ENCODE assay signal across 27 mouse cellular contexts in the genomic region with DNA sequence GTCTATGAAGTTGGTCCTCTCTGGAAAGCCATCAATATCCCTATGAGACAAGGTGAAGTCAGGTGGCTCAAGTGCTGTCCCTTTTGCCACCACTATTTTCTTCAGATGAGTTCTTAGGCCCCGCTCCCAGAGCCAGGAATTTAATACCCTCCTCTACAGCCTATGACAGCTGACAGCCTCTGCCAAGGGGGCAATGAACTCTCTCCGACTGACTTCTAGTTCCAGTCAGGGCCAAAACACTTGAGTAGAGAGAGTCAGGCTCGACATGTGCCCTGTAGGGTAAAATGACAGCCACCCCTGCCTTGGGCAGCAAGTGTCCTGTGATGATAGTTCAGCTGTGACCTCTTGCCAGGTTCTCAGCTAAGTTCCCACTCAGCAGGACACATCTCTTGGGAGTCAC. TPM values are rescaled to one million over a fixed set of nuclear protein-coding genes. Genes with fewer than 3 reads are reported as not detected.
DNase-seq lines count a peak whose midpoint lies in the region; ATAC-seq and TF ChIP-seq lines count a peak whose summit lies in the region.
"Had no signal": no experiment of that assay in that cellular context is flagged by ENCODE, and none has a peak within 500 bp of the region (broad histone marks: within the 10 kb centered on the region; RNA-seq: fewer than 3 reads in every experiment).

No protein-coding gene starts in this region.

- no peak overlapping the region for H3K4me3 ChIP-seq in liver, adult 2 months (ENCODE audit: insufficient read depth, low read depth, low read length)
- no peak overlapping the region for H3K4me3 ChIP-seq in liver, embryonic 11.5 days (ENCODE audit: low read depth, low read length)
- H3K4me3 ChIP-seq in bone marrow, adult 2 months (replicated peaks; ENCODE audit: control insufficient read depth, low read depth, low read length), result no peak overlapping the region
- H3K4me3 ChIP-seq: embryonic facial prominence, embryonic 12.5 days; forebrain, embryonic 10.5 days; forebrain, embryonic 15.5 days; heart, embryonic 13.5 days; hindbrain, embryonic 13.5 days; midbrain, embryonic 13.5 days; neural tube, embryonic 13.5 days had no signal

- no peaks in the 10 kb centered on the region for H3K4me1 ChIP-seq in liver, adult 2 months (ENCODE audit: control insufficient read depth, insufficient read depth, low read length)
- no peaks in the 10 kb centered on the region for H3K4me1 ChIP-seq in liver, embryonic 11.5 days (replicated peaks; ENCODE audit: control insufficient read depth, insufficient read depth, low read length)
- H3K4me1 ChIP-seq in bone marrow, adult 2 months (ENCODE audit: control insufficient read depth, insufficient read depth, low read length), result peaks cover 5% of the 10 kb centered on the region; the same call in 1 of the 2 replicates
- H3K4me1 ChIP-seq: embryonic facial prominence, embryonic 12.5 days; forebrain, embryonic 10.5 days; forebrain, embryonic 15.5 days; hindbrain, embryonic 13.5 days; midbrain, embryonic 13.5 days; neural tube, embryonic 13.5 days had no signal

- ATAC-seq in liver, embryonic 11.5 days (replicated peaks; ENCODE audit: low FRiP score), result no peak
- ATAC-seq: forebrain, embryonic 15.5 days; midbrain, embryonic 13.5 days had no signal

- DNase-seq in heart, adult 11 months, result peak; percentile 89
- no peak for DNase-seq in heart, postnatal 36 days
- DNase-seq in liver, adult 2 months (ENCODE audit: extremely low read depth, low read depth, low spot score), result peak; percentile 7
- no peak for DNase-seq in liver, embryonic 11.5 days (ENCODE audit: low spot score)
- DNase-seq in gastrocnemius, postnatal 14 days, result peak; percentile 33
- no peak for DNase-seq in right cerebral cortex, postnatal 14 days
- DNase-seq in ovary, postnatal 36 days (ENCODE audit: low spot score), result no peak
- DNase-seq: adrenal gland, adult 8-10 months; B cell, adult 2 months; cerebellum, adult 11 months; cerebellum, adult 9-10 months; cerebellum, postnatal 36 days; heart, postnatal 14 days; kidney, adult 11 months; kidney, postnatal 14 days; liver; lung, postnatal 10 days; thymus, postnatal 14 days had no signal

- no peaks in the 10 kb centered on the region for H3K27me3 ChIP-seq in liver, adult 2 months (ENCODE audit: control insufficient read depth, insufficient read depth, low read length)
- H3K27me3 ChIP-seq in liver, embryonic 11.5 days (replicated peaks; ENCODE audit: control insufficient read depth, insufficient read depth, low read length), result no peaks in the 10 kb centered on the region
- H3K27me3 ChIP-seq: embryonic facial prominence, embryonic 12.5 days; forebrain, embryonic 15.5 days; heart, embryonic 13.5 days; hindbrain, embryonic 13.5 days; midbrain, embryonic 13.5 days; neural tube, embryonic 13.5 days had no signal

- H3K36me3 ChIP-seq in liver, adult 2 months (ENCODE audit: control insufficient read depth, insufficient read depth, low read length), result no peaks in the 10 kb centered on the region
- H3K36me3 ChIP-seq in liver, embryonic 11.5 days (ENCODE audit: control insufficient read depth, insufficient read depth, low read length), result no peaks in the 10 kb centered on the region
- H3K36me3 ChIP-seq: embryonic facial prominence, embryonic 12.5 days; forebrain, embryonic 10.5 days; forebrain, embryonic 15.5 days; heart, embryonic 13.5 days; hindbrain, embryonic 13.5 days; midbrain, embryonic 13.5 days; neural tube, embryonic 13.5 days had no signal

- no peaks in the 10 kb centered on the region for H3K79me2 ChIP-seq in liver, adult 2 months (ENCODE audit: control insufficient read depth, insufficient read depth, low read length)

- H3K9ac ChIP-seq in liver, adult 2 months (ENCODE audit: low read depth, low read length), result no peak overlapping the region
- no peak overlapping the region for H3K9ac ChIP-seq in liver, embryonic 11.5 days (ENCODE audit: low read depth, low read length)
- H3K9ac ChIP-seq: embryonic facial prominence, embryonic 12.5 days; forebrain, embryonic 15.5 days; heart, embryonic 13.5 days; hindbrain, embryonic 13.5 days; midbrain, embryonic 13.5 days; neural tube, embryonic 13.5 days had no signal

- TF ChIP-seq POLR2A in liver, adult 2 months (IDR thresholded peaks at IDR 0.05; ENCODE audit: extremely low read depth, insufficient read depth, low read length), result no peak
- no peak for TF ChIP-seq POLR2A in bone marrow, adult 2 months (IDR thresholded peaks at IDR 0.05; ENCODE audit: borderline replicate concordance, control insufficient read depth, low read depth, low read length)

- no peak overlapping the region for H3K4me2 ChIP-seq in liver, embryonic 11.5 days
- H3K4me2 ChIP-seq: embryonic facial prominence, embryonic 12.5 days; forebrain, embryonic 15.5 days; heart, embryonic 13.5 days; hindbrain, embryonic 13.5 days; midbrain, embryonic 13.5 days; neural tube, embryonic 13.5 days had no signal

- H3K27ac ChIP-seq in liver, adult 2 months (replicated peaks; ENCODE audit: insufficient read depth, low read depth, low read length), result no peak overlapping the region
- H3K27ac ChIP-seq in liver, embryonic 11.5 days (ENCODE audit: low read depth, low read length), result no peak overlapping the region
- 0 out of 2 replicates have a peak overlapping the region, but pooled peaks have one; percentile 4 for H3K27ac ChIP-seq in bone marrow, adult 2 months (ENCODE audit: control insufficient read depth, insufficient read depth, low read depth, low read length, poor library complexity)
- H3K27ac ChIP-seq: embryonic facial prominence, embryonic 12.5 days; forebrain, embryonic 10.5 days; forebrain, embryonic 15.5 days; heart, embryonic 13.5 days; hindbrain, embryonic 13.5 days; macrophage; midbrain, embryonic 13.5 days; neural tube, embryonic 13.5 days had no signal

- intact Hi-C loops in heart, postnatal 36 days (cut with DNase I), result no loop called here
- intact Hi-C loops in gastrocnemius, postnatal 14 days (cut with DNase I; ENCODE audit: low total_unique reads), result no loop called here

- no peaks in the 10 kb centered on the region for H3K9me3 ChIP-seq in liver, embryonic 11.5 days (ENCODE audit: control insufficient read depth, low read length)
- H3K9me3 ChIP-seq: embryonic facial prominence, embryonic 12.5 days; forebrain, embryonic 10.5 days; forebrain, embryonic 15.5 days; hindbrain, embryonic 13.5 days; midbrain, embryonic 13.5 days; neural tube, embryonic 13.5 days had no signal

- WGBS in liver, adult 2 months, result 73% methylated on average over 3 of the region's 3 CpGs
- 67% methylated on average over 3 of the region's 3 CpGs for WGBS in liver, embryonic 11.5 days
- WGBS in bone marrow, adult 2 months, result 70% methylated on average over 3 of the region's 3 CpGs

- no peak for TF ChIP-seq CTCF in liver, adult 2 months (IDR thresholded peaks at IDR 0.05; ENCODE audit: low read depth, low read length)
- TF ChIP-seq CTCF in bone marrow, adult 2 months (IDR thresholded peaks at IDR 0.05; ENCODE audit: control insufficient read depth, insufficient read depth, low read length), result no peak

RNA-seq across cellular contexts. Expression of a gene that starts 32.7 kb away (rescaled TPM):
- 100 to 1,000 TPM; 271 to 285 TPM for total RNA-seq in heart, postnatal 36 days (2021)
- total RNA-seq in liver, adult 2 months (2014; rRNA removed), result 1.0 and 1.3 TPM in 2 replicates
- polyA plus RNA-seq in liver, adult 2 months (2012; rRNA removed), result 0.54 and 0.87 TPM in 2 replicates
- polyA plus RNA-seq in liver, embryonic 11.5 days (2014; fragmentation: Nextera tagmentation; extraction: Ambion mirVana), result 25.0 and 29.0 TPM in 2 replicates
- 6.8 and 33.9 TPM in 2 replicates for polyA plus RNA-seq in bone marrow, adult 2 months (2011; ENCODE audit: insufficient read depth, insufficient read length, low replicate concordance, missing spikeins)
- total RNA-seq in gastrocnemius, postnatal 14 days (2021), result 100 to 1,000 TPM in 1 of 2 experiments, 10 to 100 TPM in 1; 88.2 to 125 TPM

Comparison
In these comparisons a context has a peak if more than half of its experiments do, and no peak if none do; other contexts are left out.
1. DNase-seq: peak in heart, adult 11 months (single experiment), liver, adult 2 months (single experiment) and gastrocnemius, postnatal 14 days (single experiment); none in heart, postnatal 36 days (0 of 2), liver, embryonic 11.5 days (single experiment), right cerebral cortex, postnatal 14 days (single experiment) and ovary, postnatal 36 days (single experiment).
2. RNA of a gene that starts 32.7 kb away (total RNA-seq): 271 to 285 TPM in heart, postnatal 36 days and 88.2 to 125 TPM in gastrocnemius, postnatal 14 days; 1.0 to 1.3 TPM in liver, adult 2 months; every median in the first group is over 10 times any median in the second.